Mouse (Mus musculus) left cerebral cortex, adult 2 months (tissue): Measurements from ENCODE around the gene Lrig1. TPM values are rescaled to one million over a fixed set of nuclear protein-coding genes. Genes with fewer than 3 reads are reported as not detected.
A peak's percentile ranks its signal among the peaks of the same experiment; 100 is the strongest.

Experiments
- DNase-seq, 2 experiments: peaks; one replicate each; pipeline ENCODE4 v3.0.0; 2021 to 2022; ENCODE audit warnings: low spot score in 2 of 2, mixed read lengths in 1 of 2; ENCODE audit errors: extremely low spot score in 1 of 2
- H3K27ac ChIP-seq: fragments of 200-600 bp; 2 replicates; pipeline ENCODE4 v1.8.1; 2022
- H3K4me3 ChIP-seq: fragments of 200-600 bp; 2 replicates; pipeline ENCODE4 v1.8.1; 2022
- CTCF ChIP-seq: fragments of 200-600 bp; IDR thresholded peaks from 2 replicates; pipeline ENCODE4 v1.8.1; 2022; ENCODE audit warnings: antibody characterized with exemption, mild to moderate bottlenecking, moderate library complexity
- intact Hi-C: fragments of 180-260 bp; cut with DNase I; formaldehyde crosslinking; loops from one replicate; pipeline ENCODE4 v1.15.1; 2025
- total RNA-seq, 2 experiments: library from RNA; stranded (reverse); gene quantifications; 2 replicates each; pipeline ENCODE4 v1.2.3; 2021

The Lrig1 gene
- total RNA-seq, 2 experiments from 2014 or later = 26.0 to 27.3 TPM

- no peak for TF ChIP-seq CTCF
- no peak overlapping the region for H3K4me3 ChIP-seq
- intact Hi-C loops = no loop called here
- no peak overlapping the region for H3K27ac ChIP-seq
- DNase-seq = no peak
These were observed 47.2 kb downstream of the Lrig1 start for GRCm38 (mm10) chr6:94652659-94653213.

- TF ChIP-seq CTCF = no peak
- DNase-seq = no peak
- no peak overlapping the region for H3K27ac ChIP-seq
- intact Hi-C loops = no loop called here
- no peak overlapping the region for H3K4me3 ChIP-seq
These were observed 48.4 kb downstream of the Lrig1 start for GRCm38 (mm10) chr6:94651541-94651940.

- intact Hi-C loops = loop anchor here (5.0 kb wide), 1 partner anchor 48 kb away; no protein-coding TSS in a partner anchor
- no peak for TF ChIP-seq CTCF
- no peak for DNase-seq
- Histone ChIP-seq H3K4me3 (no peak overlapping the region), H3K27ac (no peak overlapping the region)
These were observed 50.3 kb downstream of the Lrig1 start for GRCm38 (mm10) chr6:94649637-94650036.

GRCm38 (mm10) chr6:94648496-94648895 lies 51.5 kb downstream of the Lrig1 start:
- intact Hi-C loops = loop anchor here (5.0 kb wide), 1 partner anchor 49 kb away; no protein-coding TSS in a partner anchor

GRCm38 (mm10) chr6:94647574-94648430 lies 52.2 kb downstream of the Lrig1 start:
- DNase-seq = peak; percentile 29 to 62
- H3K27ac ChIP-seq = peak overlapping the region; percentile 54
- TF ChIP-seq CTCF = no peak
- no peak overlapping the region for H3K4me3 ChIP-seq
- intact Hi-C loops = loop anchor here (5.0 kb wide), 1 partner anchor 49 kb away; no protein-coding TSS in a partner anchor

More at GRCm38 (mm10) chr6:94648496-94648895, 51.5 kb downstream of the Lrig1 start:
- no peak for DNase-seq
- Histone ChIP-seq H3K27ac (peak overlapping the region; percentile 66), H3K4me3 (no peak overlapping the region)
- TF ChIP-seq CTCF = no peak

GRCm38 (mm10) chr6:94646902-94647301 lies 53.1 kb downstream of the Lrig1 start:
- no peak for TF ChIP-seq CTCF
- intact Hi-C loops = loop anchor here (5.0 kb wide), 1 partner anchor 50 kb away; no protein-coding TSS in a partner anchor
- Histone ChIP-seq H3K27ac (peak overlapping the region; percentile 54; the same call in 1 of the 2 replicates), H3K4me3 (no peak overlapping the region)
- DNase-seq = no peak

GRCm38 (mm10) chr6:94646274-94646863 lies 53.6 kb downstream of the Lrig1 start:
- Histone ChIP-seq H3K4me3 (no peak overlapping the region), H3K27ac (0 out of 2 replicates have a peak overlapping the region, but pooled peaks have one; percentile 28)
- TF ChIP-seq CTCF = no peak
- intact Hi-C loops = loop anchor here (5.0 kb wide), 1 partner anchor 51 kb away; no protein-coding TSS in a partner anchor
- no peak for DNase-seq

GRCm38 (mm10) chr6:94645723-94646122 lies 54.2 kb downstream of the Lrig1 start:
- no peak for DNase-seq
- TF ChIP-seq CTCF = no peak
- H3K27ac ChIP-seq = no peak overlapping the region
- intact Hi-C loops = loop anchor here (5.0 kb wide), 1 partner anchor 52 kb away; no protein-coding TSS in a partner anchor
- H3K4me3 ChIP-seq = no peak overlapping the region

- Histone ChIP-seq H3K4me3 (no peak overlapping the region), H3K27ac (peak overlapping the region; percentile 71)
- TF ChIP-seq CTCF = no peak
- intact Hi-C loops = loop anchor here (5.0 kb wide), 1 partner anchor 53 kb away; no protein-coding TSS in a partner anchor
- no peak for DNase-seq
These were observed 55.3 kb downstream of the Lrig1 start for GRCm38 (mm10) chr6:94644641-94645040.

- Histone ChIP-seq H3K27ac (peak overlapping the region; percentile 71), H3K4me3 (no peak overlapping the region)
- DNase-seq = no peak
- TF ChIP-seq CTCF = no peak
- intact Hi-C loops = no loop called here
These were observed 56.0 kb downstream of the Lrig1 start for GRCm38 (mm10) chr6:94643989-94644388.

GRCm38 (mm10) chr6:94642048-94642447 lies 57.9 kb downstream of the Lrig1 start:
- Histone ChIP-seq H3K4me3 (no peak overlapping the region), H3K27ac (no peak overlapping the region)
- no peak for DNase-seq
- no peak for TF ChIP-seq CTCF
- intact Hi-C loops = no loop called here

- no peak overlapping the region for H3K27ac ChIP-seq
- H3K4me3 ChIP-seq = no peak overlapping the region
- peak in 1 of 2 experiments; percentile 26 for DNase-seq
- intact Hi-C loops = no loop called here
- no peak for TF ChIP-seq CTCF
These were observed 59.7 kb downstream of the Lrig1 start for GRCm38 (mm10) chr6:94640297-94640696.
